Mouse (Mus musculus) spleen, adult 18-20 months (tissue): ENCODE measurements around the gene Ano10.
"Not testable (repeated sequence)": the region's sequence is repeated elsewhere in the genome, so short reads cannot be mapped to it uniquely, and the experiment has no call there.

Experiments used
- DNase-seq, 2 experiments: peaks; one replicate each; pipeline ENCODE4 v3.0.0; 2022; ENCODE audit warnings: mixed read lengths in 2 of 2

Gene Ano10

GRCm38 (mm10) chr9:122294242-122294881 lies at the start of gene Ano10:
TSS of gene Ano10 (minus strand) at chr9:122294423.
- DNase-seq, result peak; percentile 99

DNA sequence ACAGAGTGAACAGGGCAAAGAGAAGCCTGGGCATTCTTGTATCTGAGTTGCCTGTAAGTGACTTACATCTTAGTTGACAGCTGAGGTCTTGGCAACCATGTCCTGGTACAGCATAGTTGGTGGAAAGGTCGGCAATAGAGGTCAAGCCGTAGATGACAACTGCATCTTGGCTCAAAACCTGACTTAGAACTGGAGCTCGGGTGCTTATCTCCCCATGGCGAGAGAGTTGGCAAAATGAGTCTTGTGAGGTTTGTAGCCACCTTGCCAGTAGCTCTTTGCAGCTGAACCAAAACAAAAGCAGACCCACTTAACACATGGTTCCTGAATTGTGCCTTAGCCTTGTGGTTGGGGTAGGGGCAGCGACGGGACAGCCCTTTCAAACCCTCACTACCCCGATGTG lies 49.2 kb upstream of the Ano10 start:
- DNase-seq, result no peak

GRCm38 (mm10) chr9:122339972-122340371 lies 45.7 kb upstream of the Ano10 start:
- DNase-seq, result no peak

DNA sequence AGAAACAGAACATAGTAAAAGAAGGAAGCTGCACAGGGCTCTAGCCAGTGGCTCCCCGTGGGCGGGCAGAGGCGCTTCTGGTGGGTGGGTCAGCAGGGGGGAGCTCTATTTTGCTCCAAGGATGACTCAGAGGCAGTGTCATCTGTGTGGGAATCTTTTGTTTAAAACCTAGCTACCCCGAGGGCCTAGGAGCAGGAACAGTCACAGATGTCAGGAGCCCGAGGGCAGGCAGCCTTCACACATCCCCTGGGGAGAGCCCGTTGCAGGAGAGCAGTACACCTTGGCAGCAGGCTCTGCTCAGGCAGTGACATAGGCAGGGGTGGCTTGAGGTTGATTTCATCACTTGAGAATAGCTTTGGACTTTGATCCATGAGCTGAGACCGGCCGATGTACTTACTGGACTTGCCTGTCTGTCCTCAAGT lies 43.3 kb upstream of the Ano10 start:
- DNase-seq, result peak; percentile 15 to 28

DNA sequence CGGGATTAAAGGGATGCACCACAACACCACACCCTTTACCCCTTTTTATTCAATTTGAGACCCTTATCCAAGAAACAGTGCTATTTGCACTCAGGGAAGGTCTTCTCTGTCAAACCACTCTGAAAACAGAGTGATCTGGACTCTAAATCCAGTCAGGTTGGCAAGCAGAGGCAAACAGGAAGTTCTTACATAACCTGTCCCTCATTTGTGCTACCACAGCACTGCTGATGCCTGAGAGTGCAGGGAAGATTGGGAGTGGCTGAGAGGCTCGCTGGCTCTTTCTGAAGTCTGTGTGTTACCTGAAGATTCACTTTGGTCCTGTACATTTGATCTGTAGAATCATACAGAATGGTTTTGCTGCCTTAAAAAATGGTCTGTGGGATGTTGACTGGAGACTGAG lies 42.5 kb upstream of the Ano10 start:
- no peak for DNase-seq

DNA sequence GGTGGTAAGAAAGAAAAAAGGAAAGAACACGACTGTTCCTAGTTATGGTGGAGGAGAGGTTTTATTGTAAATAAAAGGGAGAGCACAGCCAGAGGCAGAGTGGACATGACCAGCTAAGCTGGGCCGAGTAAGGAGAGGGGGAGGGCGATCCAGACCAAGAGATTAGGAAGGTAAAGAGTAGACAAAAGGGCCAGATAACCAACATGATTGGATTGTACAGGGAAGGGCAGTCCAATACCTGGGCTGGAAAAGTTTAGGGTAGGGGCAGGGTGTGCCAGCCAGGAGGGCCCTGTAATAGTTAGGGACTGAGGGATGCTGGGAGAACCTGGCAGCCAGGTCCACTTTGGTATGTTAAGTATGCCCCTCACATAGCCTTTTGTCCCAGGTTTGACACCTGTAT lies 34.0 kb upstream of the Ano10 start:
- DNase-seq, result no peak

- no peak for DNase-seq
Measured at GRCm38 (mm10) chr9:122325996-122326395, 31.8 kb upstream of the Ano10 start.

GRCm38 (mm10) chr9:122322356-122322755 lies 28.1 kb upstream of the Ano10 start:
- no peak for DNase-seq

DNA sequence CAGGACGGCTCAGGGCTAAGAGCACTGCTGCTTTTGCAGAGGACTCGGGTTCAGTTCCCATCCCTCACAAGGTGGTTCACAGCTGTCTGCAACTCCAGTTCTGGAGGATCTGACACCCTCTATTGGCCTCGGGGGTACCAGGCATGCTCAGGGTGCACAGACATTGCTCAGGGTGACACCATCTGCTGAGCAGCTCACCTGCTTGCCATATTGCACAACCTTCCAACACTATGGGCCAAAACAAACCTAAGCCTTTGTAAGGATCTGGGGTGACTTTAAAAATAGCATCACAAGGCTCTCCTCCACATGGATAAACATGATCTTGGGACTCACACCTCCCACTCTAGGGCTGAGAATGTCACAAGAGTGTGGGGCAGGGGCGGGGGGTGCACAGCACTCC lies 26.4 kb upstream of the Ano10 start:
- DNase-seq, result no peak

GRCm38 (mm10) chr9:122316562-122316961 lies 22.3 kb upstream of the Ano10 start:
- DNase-seq, result no peak

- DNase-seq, result no peak
Measured at GRCm38 (mm10) chr9:122315501-122315900, 21.3 kb upstream of the Ano10 start.

DNA sequence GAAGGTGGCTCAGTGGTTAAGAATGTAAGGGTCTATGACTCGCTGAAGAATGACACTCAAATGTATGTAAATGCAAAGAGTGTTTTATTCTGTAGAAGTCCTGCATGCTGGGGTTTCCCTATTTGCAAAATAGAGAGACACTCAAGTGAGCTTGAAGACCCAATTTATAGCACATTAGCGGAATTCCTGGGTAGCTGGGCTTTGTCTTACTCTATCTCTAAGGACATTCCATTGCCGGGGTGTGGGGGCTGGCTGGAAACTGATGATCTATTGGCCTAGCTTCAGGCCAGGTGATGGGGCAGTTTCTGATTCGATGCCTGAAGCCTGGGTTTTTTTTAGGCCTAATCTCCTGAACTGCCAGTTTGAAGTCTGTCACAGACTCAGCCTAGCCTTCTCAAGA lies 20.7 kb upstream of the Ano10 start:
- no peak for DNase-seq

DNA sequence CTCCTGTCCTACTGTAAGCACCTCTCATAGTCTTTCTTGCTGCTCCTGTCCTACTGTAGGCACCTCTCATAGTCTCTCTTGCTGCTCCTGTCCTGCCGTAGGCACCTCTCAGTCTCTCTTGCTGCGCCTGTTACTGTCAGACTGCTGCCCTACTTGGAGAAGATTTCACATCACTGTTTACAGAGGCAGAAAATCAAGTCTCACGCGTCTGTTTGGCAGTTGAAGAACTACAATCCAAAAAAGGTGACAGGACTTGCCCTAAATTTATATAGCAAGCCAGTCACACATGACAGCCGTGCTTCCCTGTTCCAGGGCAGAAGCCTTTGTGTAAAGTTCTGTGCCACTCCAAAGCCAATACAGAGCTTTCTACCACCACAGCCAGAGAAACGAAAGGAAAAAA lies 20.2 kb upstream of the Ano10 start:
- no peak for DNase-seq

GRCm38 (mm10) chr9:122313128-122313527 lies 18.9 kb upstream of the Ano10 start:
- DNase-seq, result not testable (repeated sequence)

DNA sequence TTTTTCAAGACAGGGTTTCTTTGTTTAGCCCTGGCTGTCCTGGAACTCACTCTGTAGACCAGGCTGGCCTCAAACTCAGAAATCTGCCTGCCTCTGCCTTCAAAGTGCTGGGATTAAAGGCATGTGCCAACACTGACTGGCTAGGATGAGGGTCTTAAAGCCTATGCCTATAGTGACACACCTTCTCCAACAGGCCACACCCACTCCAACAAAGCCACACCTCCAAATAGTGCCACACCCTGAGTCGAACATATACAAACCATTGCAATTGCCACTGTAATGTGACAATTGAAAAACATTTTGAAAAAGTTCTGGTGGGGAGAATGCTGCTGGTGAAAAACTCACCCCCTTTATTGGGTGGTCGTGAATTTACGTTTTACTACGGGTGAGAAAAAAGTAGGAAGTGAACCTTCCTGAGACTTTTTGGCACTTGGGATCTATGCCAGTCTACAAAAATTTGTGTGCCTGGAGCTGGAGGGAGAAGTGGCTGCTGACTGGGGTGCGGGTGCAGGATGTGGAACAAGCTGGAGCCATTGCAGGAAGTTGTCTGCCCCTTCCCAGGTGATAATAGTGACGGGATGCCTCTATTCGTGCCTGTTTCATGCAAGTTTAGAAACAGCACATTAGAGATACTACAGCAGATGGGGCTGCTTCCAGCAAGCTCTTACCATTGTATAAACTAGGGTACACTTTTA lies 18.2 kb upstream of the Ano10 start:
- DNase-seq, result no peak

- DNase-seq, result no peak
Measured at GRCm38 (mm10) chr9:122311051-122311760, 17.0 kb upstream of the Ano10 start.

DNA sequence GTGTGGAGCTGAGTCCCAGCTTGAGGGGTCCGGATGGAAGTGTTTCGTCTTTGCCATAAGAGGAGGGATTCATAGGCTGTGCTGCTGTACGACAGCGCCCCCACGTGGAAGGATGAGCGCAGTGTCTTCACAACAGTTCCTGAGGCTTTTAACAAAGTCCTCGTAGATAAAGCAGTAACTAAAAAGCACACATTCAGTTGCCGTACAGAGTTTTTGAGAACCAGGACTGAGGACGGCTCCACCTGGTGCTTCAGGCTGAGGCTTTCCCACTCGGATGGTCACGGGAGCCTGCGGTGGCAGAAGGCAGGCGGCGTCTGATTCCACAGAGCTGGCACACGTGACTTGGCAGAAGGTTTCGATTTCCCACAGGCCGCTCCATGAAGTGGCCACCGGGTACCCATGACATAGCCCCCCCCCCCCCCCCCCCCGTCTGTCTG lies 16.4 kb upstream of the Ano10 start:
- peak; percentile 60 to 83 for DNase-seq

- DNase-seq, result no peak
Measured at GRCm38 (mm10) chr9:122309013-122309980, 15.1 kb upstream of the Ano10 start.

GRCm38 (mm10) chr9:122305302-122305701 lies 11.1 kb upstream of the Ano10 start:
- no peak for DNase-seq

GRCm38 (mm10) chr9:122296169-122296568 lies 1.9 kb upstream of the Ano10 start:
- no peak for DNase-seq

DNA sequence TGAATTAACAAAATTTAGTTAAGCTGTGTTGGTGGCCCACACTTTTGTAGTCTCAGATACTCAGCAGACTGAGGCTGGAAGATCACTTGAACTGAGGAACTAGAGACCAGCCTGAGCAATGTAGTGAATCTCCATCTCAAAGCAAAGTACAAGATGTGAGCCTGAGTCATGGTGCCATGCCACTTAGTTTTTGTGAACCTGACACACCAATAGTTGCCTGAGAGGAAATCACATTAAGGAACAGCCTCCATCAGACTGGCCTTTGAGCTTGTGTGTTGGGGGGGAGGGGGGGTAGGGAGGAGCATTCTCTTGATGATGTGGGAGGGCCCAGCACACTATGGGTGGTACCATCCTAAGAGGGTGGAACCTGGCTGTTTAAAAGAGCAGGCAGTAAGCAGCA lies 1.2 kb upstream of the Ano10 start:
- no peak for DNase-seq

- no peak for DNase-seq
Measured at GRCm38 (mm10) chr9:122293865-122294241, 370 bp downstream of the Ano10 start.

- DNase-seq, result no peak
Measured at GRCm38 (mm10) chr9:122290192-122290591, 4.0 kb downstream of the Ano10 start.
